Mouse (Mus musculus): ENCODE measurements around the gene Ino80e.

GRCm38 (mm10) chr7:126860987-126861386 is 1.2 kb downstream of the Ino80e start:
- TF ChIP-seq POLR2A (IDR thresholded peaks at IDR 0.05; ENCODE audit: insufficient read length, low read depth) (no peak), POLR2AphosphoS2 (IDR thresholded peaks at IDR 0.05; ENCODE audit: insufficient read length, low read depth) (no peak), E2F4 (IDR thresholded peaks at IDR 0.05; ENCODE audit: insufficient read depth) (no peak), TCF3 (IDR thresholded peaks at IDR 0.05; ENCODE audit: insufficient read length, low read depth) (no peak), TCF12 (IDR thresholded peaks at IDR 0.05; ENCODE audit: insufficient read depth, poor library complexity, severe bottlenecking) (no peak), MYOG (IDR thresholded peaks at IDR 0.05; ENCODE audit: control insufficient read depth in 1 of 3, insufficient read depth in 1 of 3, insufficient read length in 2 of 3, low read depth in 2 of 3) (no peak), SRF (IDR thresholded peaks at IDR 0.05; ENCODE audit: control insufficient read depth, insufficient read length, low read depth) (no peak), MYOD1 (IDR thresholded peaks at IDR 0.05; ENCODE audit: control insufficient read depth in 1 of 3, insufficient read length in 2 of 3, low read depth in 2 of 3) (no peak), USF1 (IDR thresholded peaks at IDR 0.05; ENCODE audit: low read depth) (no peak), REST (IDR thresholded peaks at IDR 0.05; ENCODE audit: insufficient read depth, insufficient read length) (no peak), CEBPB (IDR thresholded peaks at IDR 0.05; ENCODE audit: insufficient read depth, poor library complexity, severe bottlenecking) (no peak)
